Mouse (Mus musculus): ENCODE data around the gene Cs. TPM values are rescaled to one million over a fixed set of nuclear protein-coding genes. Genes with fewer than 3 reads are reported as not detected.

Cs gene
- polyA plus RNA-seq, 1 experiment from 2014 or later = 102 TPM

DNA sequence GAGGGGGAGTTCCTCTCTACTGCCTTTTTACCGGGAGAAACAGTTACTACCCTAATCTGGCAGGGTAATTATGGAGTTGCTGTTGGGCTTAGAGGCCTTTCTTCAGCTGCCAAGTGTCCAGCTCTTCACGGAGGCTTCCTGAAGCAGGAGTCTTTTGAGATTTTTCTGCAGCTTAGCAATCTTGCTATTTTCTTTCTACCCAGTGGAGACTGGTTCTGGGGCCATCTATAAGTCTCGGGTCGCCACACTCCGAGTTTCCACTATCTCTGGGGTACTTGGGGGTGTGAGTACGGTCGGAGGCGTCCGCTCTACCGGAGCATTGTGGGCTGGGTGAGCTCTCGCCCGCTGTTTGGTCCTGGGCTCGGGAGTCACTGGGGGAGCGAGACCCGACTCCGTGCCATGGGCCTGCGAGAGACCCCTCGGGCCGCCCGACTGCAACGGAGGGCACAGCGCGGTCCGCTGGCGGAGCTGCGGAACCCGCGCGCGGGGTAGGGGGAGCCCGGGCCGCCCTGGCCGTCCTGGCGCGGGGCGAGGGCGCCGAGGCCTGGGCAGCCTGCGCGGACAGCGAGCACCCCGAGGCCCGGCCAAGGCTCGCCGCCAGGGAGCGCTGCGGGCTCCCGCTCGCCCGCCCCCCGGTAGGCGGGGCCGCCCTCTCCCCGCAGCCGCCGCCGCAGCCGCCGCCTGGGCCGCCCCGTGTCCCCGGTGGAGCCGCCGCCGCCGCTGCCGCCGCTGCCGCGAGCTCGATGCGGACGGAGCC, 39.1 kb downstream of the Cs start, which contains the start of gene Ankrd52:
Ankrd52 (plus strand) TSS at position 661 of the 757 bp plus-strand sequence.
- H3K9ac ChIP-seq (ENCODE audit: low read depth, low read length) = peak within 1 kb of the TSS; percentile 91
- peak within 1 kb of the TSS; percentile 77 for H3K27ac ChIP-seq (ENCODE audit: low read length)
- H3K36me3 ChIP-seq (ENCODE audit: control insufficient read depth, insufficient read depth) = peaks cover 3% of the 10 kb centered on the region
- WGBS (ENCODE audit: insufficient replicate concordance) = under 1% methylated on average over 52 of the region's 73 CpGs
- H3K4me1 ChIP-seq (ENCODE audit: control insufficient read depth, low read depth, low read length) = peaks cover 39% of the 10 kb centered on the region
- ATAC-seq (ENCODE audit: low read depth) = peak; percentile 93
- H3K27me3 ChIP-seq (ENCODE audit: control insufficient read depth, insufficient read depth, low read depth, low read length) = no peaks in the 10 kb centered on the region
- H3K4me2 ChIP-seq (ENCODE audit: low read depth, low read length) = peak within 1 kb of the TSS; percentile 95
- H3K4me3 ChIP-seq (ENCODE audit: low read depth, low read length) = peak within 1 kb of the TSS; percentile 85
- no peaks in the 10 kb centered on the region for H3K9me3 ChIP-seq (replicated peaks; ENCODE audit: control insufficient read depth, low read length)

GRCm38 (mm10) chr10:128377222-128377939, 39.8 kb downstream of the Cs start:
- WGBS (ENCODE audit: insufficient replicate concordance) = under 1% methylated on average over 47 of the region's 47 CpGs
- peak overlapping the region; percentile 91 for H3K9ac ChIP-seq (ENCODE audit: low read depth, low read length)
- no peaks in the 10 kb centered on the region for H3K9me3 ChIP-seq (replicated peaks; ENCODE audit: control insufficient read depth, low read length)
- no peaks in the 10 kb centered on the region for H3K27me3 ChIP-seq (ENCODE audit: control insufficient read depth, insufficient read depth, low read depth, low read length)
- peaks cover 39% of the 10 kb centered on the region for H3K4me1 ChIP-seq (ENCODE audit: control insufficient read depth, low read depth, low read length)
- peaks cover 11% of the 10 kb centered on the region for H3K36me3 ChIP-seq (ENCODE audit: control insufficient read depth, insufficient read depth)
- peak; percentile 58 for ATAC-seq (ENCODE audit: low read depth)
- peak overlapping the region; percentile 95 for H3K4me2 ChIP-seq (ENCODE audit: low read depth, low read length)
- H3K4me3 ChIP-seq (ENCODE audit: low read depth, low read length) = peak overlapping the region; percentile 85
- H3K27ac ChIP-seq (ENCODE audit: low read length) = peak overlapping the region; percentile 61

GRCm38 (mm10) chr10:128377940-128378448, 40.5 kb downstream of the Cs start:
- H3K36me3 ChIP-seq (ENCODE audit: control insufficient read depth, insufficient read depth) = peaks cover 17% of the 10 kb centered on the region
- 65% methylated on average over 14 of the region's 14 CpGs for WGBS (ENCODE audit: insufficient replicate concordance)
- ATAC-seq (ENCODE audit: low read depth) = no peak
- H3K27me3 ChIP-seq (ENCODE audit: control insufficient read depth, insufficient read depth, low read depth, low read length) = no peaks in the 10 kb centered on the region
- no peak overlapping the region; the same call in 1 of the 2 replicates for H3K27ac ChIP-seq (ENCODE audit: low read length)
- H3K9me3 ChIP-seq (replicated peaks; ENCODE audit: control insufficient read depth, low read length) = no peaks in the 10 kb centered on the region
- peak overlapping the region; percentile 91 for H3K9ac ChIP-seq (ENCODE audit: low read depth, low read length)
- H3K4me3 ChIP-seq (ENCODE audit: low read depth, low read length) = peak overlapping the region; percentile 85
- peaks cover 37% of the 10 kb centered on the region for H3K4me1 ChIP-seq (ENCODE audit: control insufficient read depth, low read depth, low read length)
- peak overlapping the region; percentile 95 for H3K4me2 ChIP-seq (ENCODE audit: low read depth, low read length)

GRCm38 (mm10) chr10:128378462-128378861, 40.9 kb downstream of the Cs start:
- Histone ChIP-seq H3K27ac (ENCODE audit: low read length) (no peak overlapping the region), H3K9ac (ENCODE audit: low read depth, low read length) (no peak overlapping the region), H3K27me3 (ENCODE audit: control insufficient read depth, insufficient read depth, low read depth, low read length) (no peaks in the 10 kb centered on the region), H3K4me2 (ENCODE audit: low read depth, low read length) (no peak overlapping the region), H3K36me3 (ENCODE audit: control insufficient read depth, insufficient read depth) (peaks cover 19% of the 10 kb centered on the region), H3K4me3 (ENCODE audit: low read depth, low read length) (no peak overlapping the region), H3K9me3 (replicated peaks; ENCODE audit: control insufficient read depth, low read length) (no peaks in the 10 kb centered on the region), H3K4me1 (ENCODE audit: control insufficient read depth, low read depth, low read length) (peaks cover 32% of the 10 kb centered on the region)
- 76% methylated on average over 3 of the region's 3 CpGs for WGBS (ENCODE audit: insufficient replicate concordance)
- ATAC-seq (ENCODE audit: low read depth) = no peak

GRCm38 (mm10) chr10:128379260-128379659, 41.7 kb downstream of the Cs start:
- Histone ChIP-seq H3K4me1 (ENCODE audit: control insufficient read depth, low read depth, low read length) (peaks cover 32% of the 10 kb centered on the region), H3K4me2 (ENCODE audit: low read depth, low read length) (no peak overlapping the region), H3K9ac (ENCODE audit: low read depth, low read length) (no peak overlapping the region), H3K27me3 (ENCODE audit: control insufficient read depth, insufficient read depth, low read depth, low read length) (no peaks in the 10 kb centered on the region), H3K4me3 (ENCODE audit: low read depth, low read length) (no peak overlapping the region), H3K27ac (ENCODE audit: low read length) (no peak overlapping the region), H3K9me3 (replicated peaks; ENCODE audit: control insufficient read depth, low read length) (no peaks in the 10 kb centered on the region), H3K36me3 (ENCODE audit: control insufficient read depth, insufficient read depth) (peaks cover 26% of the 10 kb centered on the region)
- no peak for ATAC-seq (ENCODE audit: low read depth)
- WGBS (ENCODE audit: insufficient replicate concordance) = 83% methylated on average over 7 of the region's 7 CpGs

GRCm38 (mm10) chr10:128380565-128380964, 43.0 kb downstream of the Cs start:
- 80% methylated on average over 5 of the region's 5 CpGs for WGBS (ENCODE audit: insufficient replicate concordance)
- no peak for ATAC-seq (ENCODE audit: low read depth)
- H3K4me1 ChIP-seq (ENCODE audit: control insufficient read depth, low read depth, low read length) = peaks cover 32% of the 10 kb centered on the region
- no peak overlapping the region for H3K9ac ChIP-seq (ENCODE audit: low read depth, low read length)
- no peak overlapping the region for H3K27ac ChIP-seq (ENCODE audit: low read length)
- peaks cover 26% of the 10 kb centered on the region for H3K36me3 ChIP-seq (ENCODE audit: control insufficient read depth, insufficient read depth)
- no peaks in the 10 kb centered on the region for H3K27me3 ChIP-seq (ENCODE audit: control insufficient read depth, insufficient read depth, low read depth, low read length)
- H3K4me2 ChIP-seq (ENCODE audit: low read depth, low read length) = no peak overlapping the region
- no peaks in the 10 kb centered on the region for H3K9me3 ChIP-seq (replicated peaks; ENCODE audit: control insufficient read depth, low read length)
- no peak overlapping the region for H3K4me3 ChIP-seq (ENCODE audit: low read depth, low read length)

GRCm38 (mm10) chr10:128382482-128382881, 44.9 kb downstream of the Cs start:
- H3K4me2 ChIP-seq (ENCODE audit: low read depth, low read length) = no peak overlapping the region

GRCm38 (mm10) chr10:128385902-128386301, 48.4 kb downstream of the Cs start:
- Histone ChIP-seq H3K9me3 (replicated peaks; ENCODE audit: control insufficient read depth, low read length) (no peaks in the 10 kb centered on the region), H3K27me3 (ENCODE audit: control insufficient read depth, insufficient read depth, low read depth, low read length) (no peaks in the 10 kb centered on the region), H3K27ac (ENCODE audit: low read length) (no peak overlapping the region), H3K4me3 (ENCODE audit: low read depth, low read length) (no peak overlapping the region), H3K4me1 (ENCODE audit: control insufficient read depth, low read depth, low read length) (no peaks in the 10 kb centered on the region), H3K4me2 (ENCODE audit: low read depth, low read length) (no peak overlapping the region), H3K9ac (ENCODE audit: low read depth, low read length) (no peak overlapping the region), H3K36me3 (ENCODE audit: control insufficient read depth, insufficient read depth) (peaks cover 62% of the 10 kb centered on the region)
- 87% methylated on average over 7 of the region's 7 CpGs for WGBS (ENCODE audit: insufficient replicate concordance)
- ATAC-seq (ENCODE audit: low read depth) = no peak

More at GRCm38 (mm10) chr10:128382482-128382881, 44.9 kb downstream of the Cs start:
- no peak overlapping the region for H3K27ac ChIP-seq (ENCODE audit: low read length)
- H3K9ac ChIP-seq (ENCODE audit: low read depth, low read length) = no peak overlapping the region
- H3K4me3 ChIP-seq (ENCODE audit: low read depth, low read length) = no peak overlapping the region
- WGBS (ENCODE audit: insufficient replicate concordance) = 82% methylated on average over 8 of the region's 8 CpGs
- H3K9me3 ChIP-seq (replicated peaks; ENCODE audit: control insufficient read depth, low read length) = no peaks in the 10 kb centered on the region
- ATAC-seq (ENCODE audit: low read depth) = peak; percentile 63
- peaks cover 20% of the 10 kb centered on the region for H3K4me1 ChIP-seq (ENCODE audit: control insufficient read depth, low read depth, low read length)
- no peaks in the 10 kb centered on the region for H3K27me3 ChIP-seq (ENCODE audit: control insufficient read depth, insufficient read depth, low read depth, low read length)
- peaks cover 37% of the 10 kb centered on the region for H3K36me3 ChIP-seq (ENCODE audit: control insufficient read depth, insufficient read depth)

- Histone ChIP-seq H3K9me3 (replicated peaks; ENCODE audit: control insufficient read depth, low read length) (no peaks in the 10 kb centered on the region), H3K4me1 (ENCODE audit: control insufficient read depth, low read depth, low read length) (no peaks in the 10 kb centered on the region), H3K27me3 (ENCODE audit: control insufficient read depth, insufficient read depth, low read depth, low read length) (no peaks in the 10 kb centered on the region), H3K4me2 (ENCODE audit: low read depth, low read length) (no peak overlapping the region), H3K36me3 (ENCODE audit: control insufficient read depth, insufficient read depth) (peaks cover 39% of the 10 kb centered on the region), H3K9ac (ENCODE audit: low read depth, low read length) (no peak overlapping the region), H3K4me3 (ENCODE audit: low read depth, low read length) (no peak overlapping the region), H3K27ac (ENCODE audit: low read length) (no peak overlapping the region)
- ATAC-seq (ENCODE audit: low read depth) = no peak
- 86% methylated on average over 14 of the region's 14 CpGs for WGBS (ENCODE audit: insufficient replicate concordance)
Observed at GRCm38 (mm10) chr10:128388941-128389340, 51.4 kb downstream of the Cs start.

Data from liver, embryonic 16.5 days (tissue).